ENCODE assay signal across 8 mouse cellular contexts in the genomic region with DNA sequence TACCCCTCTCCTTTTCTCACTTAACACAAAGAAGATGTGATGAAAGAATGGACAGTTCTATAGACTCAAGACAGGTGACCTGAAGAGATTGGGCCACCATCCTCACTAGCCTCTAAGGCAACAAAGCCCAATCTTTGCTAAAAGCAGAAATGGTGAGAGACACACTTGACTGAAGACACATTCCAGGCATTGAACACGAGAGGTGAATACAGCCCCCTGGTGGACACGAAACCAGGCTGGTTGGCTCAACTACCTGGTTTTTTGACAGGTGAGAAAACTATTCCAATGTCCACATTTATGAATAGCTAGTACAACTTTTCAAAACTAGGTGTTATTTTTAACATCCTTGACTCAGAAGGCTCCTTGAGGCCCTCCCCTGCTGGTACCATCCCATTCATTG. TPM values are rescaled to one million over a fixed set of nuclear protein-coding genes. Genes with fewer than 3 reads are reported as not detected.
A peak's percentile ranks its signal among the peaks of the same experiment; 100 is the strongest.
DNase-seq lines count a peak whose midpoint lies in the region; ATAC-seq and TF ChIP-seq lines count a peak whose summit lies in the region.
"Had no signal": no experiment of that assay in that cellular context is flagged by ENCODE, and none has a peak within 500 bp of the region (broad histone marks: within the 10 kb centered on the region; RNA-seq: fewer than 3 reads in every experiment).

No protein-coding gene starts in this region.

- no peaks in the 10 kb centered on the region for H3K27me3 ChIP-seq in lung, embryonic 14.5 days (ENCODE audit: insufficient read depth, low read length)
- H3K27me3 ChIP-seq in forebrain, embryonic 15.5 days, result no peaks in the 10 kb centered on the region

- H3K4me3 ChIP-seq in bone marrow, adult 2 months (replicated peaks; ENCODE audit: control insufficient read depth, low read depth, low read length), result no peak overlapping the region
- H3K4me3 ChIP-seq in lung, embryonic 14.5 days (ENCODE audit: low read depth, low read length), result no peak overlapping the region
- H3K4me3 ChIP-seq in forebrain, embryonic 15.5 days, result no peak overlapping the region

- H3K9ac ChIP-seq in lung, embryonic 14.5 days, result no peak overlapping the region
- H3K9ac ChIP-seq in forebrain, embryonic 15.5 days (replicated peaks), result no peak overlapping the region

- WGBS in bone marrow, adult 2 months, result 26% methylated on average over 2 of the region's 2 CpGs
- WGBS in lung, embryonic 14.5 days, result 65% methylated on average over 2 of the region's 2 CpGs
- 80% methylated on average over 2 of the region's 2 CpGs for WGBS in forebrain, embryonic 15.5 days

- no peak overlapping the region for H3K27ac ChIP-seq in bone marrow, adult 2 months (ENCODE audit: control insufficient read depth, insufficient read depth, low read depth, low read length, poor library complexity)
- H3K27ac ChIP-seq in lung, embryonic 14.5 days (ENCODE audit: low read depth), result no peak overlapping the region
- H3K27ac ChIP-seq in forebrain, embryonic 15.5 days (replicated peaks), result no peak overlapping the region

- H3K4me2 ChIP-seq in lung, embryonic 14.5 days, result no peak overlapping the region
- H3K4me2 ChIP-seq in forebrain, embryonic 15.5 days (replicated peaks), result no peak overlapping the region

- ATAC-seq in lung, embryonic 14.5 days (ENCODE audit: insufficient read depth), result no peak
- no peak for ATAC-seq in megakaryocyte-erythroid progenitor cell, adult 5-6 weeks (replicated peaks; ENCODE audit: low FRiP score, low TSS enrichment, poor library complexity, severe bottlenecking)
- ATAC-seq in forebrain, embryonic 15.5 days (replicated peaks), result no peak

- intact Hi-C loops in heart, postnatal 25 days (cut with DNase I), result loop anchor here (1.0 kb wide), 1 partner anchor 102 kb away; no protein-coding TSS in a partner anchor

- H3K9me3 ChIP-seq in lung, embryonic 14.5 days (ENCODE audit: low read depth, low read length), result no peaks in the 10 kb centered on the region
- no peaks in the 10 kb centered on the region for H3K9me3 ChIP-seq in forebrain, embryonic 15.5 days

- TF ChIP-seq CTCF in bone marrow, adult 2 months (IDR thresholded peaks at IDR 0.05; ENCODE audit: control insufficient read depth, insufficient read depth, low read length), result peak; percentile 42; the same call in 1 of the 2 replicates
- TF ChIP-seq CTCF in lung, embryonic 14.5 days (IDR thresholded peaks at IDR 0.05; ENCODE audit: low read depth), result peak; percentile 64

- no peak for TF ChIP-seq POLR2A in bone marrow, adult 2 months (IDR thresholded peaks at IDR 0.05; ENCODE audit: borderline replicate concordance, control insufficient read depth, low read depth, low read length)

- H3K36me3 ChIP-seq in lung, embryonic 14.5 days (ENCODE audit: insufficient read depth), result peaks cover 11% of the 10 kb centered on the region; the same call in 1 of the 2 replicates
- H3K36me3 ChIP-seq in forebrain, embryonic 15.5 days, result no peaks in the 10 kb centered on the region

- peak; percentile 43 for DNase-seq in heart, postnatal 4 days
- DNase-seq in heart, postnatal 25 days (ENCODE audit: low spot score), result no peak
- peak; percentile 53 to 57 for DNase-seq in B cell, adult 2 months
- DNase-seq in lung, embryonic 14.5 days, result peak; percentile 48
- DNase-seq: cerebellum, adult 18-20 months had no signal

- H3K4me1 ChIP-seq in bone marrow, adult 2 months (ENCODE audit: control insufficient read depth, insufficient read depth, low read length), result no peaks in the 10 kb centered on the region
- H3K4me1 ChIP-seq in lung, embryonic 14.5 days (ENCODE audit: insufficient read depth), result no peaks in the 10 kb centered on the region
- H3K4me1 ChIP-seq in forebrain, embryonic 15.5 days, result no peaks in the 10 kb centered on the region

RNA-seq across cellular contexts. Expression of a gene that starts 43.1 kb away (rescaled TPM):
- 10 to 100 TPM; 63.7 to 64.7 TPM for total RNA-seq in heart, postnatal 4 days (2021)
- total RNA-seq in heart, postnatal 25 days (2021), result 10 to 100 TPM; 52.6 to 52.7 TPM
- 5.4 and 7.1 TPM in 2 replicates for polyA plus RNA-seq in bone marrow, adult 2 months (2011; ENCODE audit: insufficient read depth, insufficient read length, low replicate concordance, missing spikeins)
- polyA plus RNA-seq in lung, embryonic 14.5 days (2014; fragmentation: Nextera tagmentation; extraction: Ambion mirVana), result 28.5 and 30.1 TPM in 2 replicates
- total RNA-seq in megakaryocyte-erythroid progenitor cell, adult 5-6 weeks (2014; fragmentation: Nextera tagmentation), result 3.9 and 7.7 TPM in 2 replicates
- 3.4 and 5.4 TPM in 2 replicates for total RNA-seq in megakaryocyte-erythroid progenitor cell, adult 5-6 weeks (2017)
- polyA plus RNA-seq in forebrain, embryonic 15.5 days (2015; fragmentation: Nextera tagmentation; extraction: Ambion mirVana), result 17.1 and 18.2 TPM in 2 replicates

RNA-seq across cellular contexts. Expression of a gene that starts 51.7 kb away (rescaled TPM):
- total RNA-seq in heart, postnatal 4 days (2021), result 10 to 100 TPM; 46.8 to 50.8 TPM
- 10 to 100 TPM; 21.5 to 22.6 TPM for total RNA-seq in heart, postnatal 25 days (2021)
- 19.3 and 24.3 TPM in 2 replicates for polyA plus RNA-seq in bone marrow, adult 2 months (2011; ENCODE audit: insufficient read depth, insufficient read length, low replicate concordance, missing spikeins)
- polyA plus RNA-seq in lung, embryonic 14.5 days (2014; fragmentation: Nextera tagmentation; extraction: Ambion mirVana), result 29.5 and 33.6 TPM in 2 replicates
- total RNA-seq in megakaryocyte-erythroid progenitor cell, adult 5-6 weeks (2014; fragmentation: Nextera tagmentation), result 30.2 and 40.8 TPM in 2 replicates
- total RNA-seq in megakaryocyte-erythroid progenitor cell, adult 5-6 weeks (2017), result 55.3 and 62.6 TPM in 2 replicates
- 12.7 and 14.4 TPM in 2 replicates for polyA plus RNA-seq in forebrain, embryonic 15.5 days (2015; fragmentation: Nextera tagmentation; extraction: Ambion mirVana)

Comparison
In these comparisons a context has a peak if more than half of its experiments do, and no peak if none do; other contexts are left out.
1. RNA of a gene that starts 43.1 kb away (total RNA-seq): 63.7 to 64.7 TPM in heart, postnatal 4 days and 52.6 to 52.7 TPM in heart, postnatal 25 days; 3.4 to 7.7 TPM in megakaryocyte-erythroid progenitor cell, adult 5-6 weeks; every median in the first group is over 4 times any median in the second.